Mouse (Mus musculus) midbrain, embryonic 14.5 days (tissue): ENCODE results near the gene Btn2a2. TPM values are rescaled to one million over a fixed set of nuclear protein-coding genes. Genes with fewer than 3 reads are reported as not detected.

Source experiments
- ATAC-seq: fragments of 200-750 bp; cut with Nextera tagmentation; 2 replicates; pipeline ENCODE4 v1.8.0; 2017; ENCODE audit warnings: moderate number of reproducible peaks, moderate library complexity; ENCODE audit not compliant: low FRiP score, low TSS enrichment
- DNase-seq: peaks from one replicate; pipeline ENCODE4 v3.0.0-alpha.2; 2015
- H3K27ac ChIP-seq: fragments of 300-500 bp; sonication (generic); replicated peaks from 2 replicates; pipeline ENCODE4 v1.5.1; 2014; ENCODE audit warnings: mild to moderate bottlenecking, low read depth, low read length, moderate library complexity
- H3K27me3 ChIP-seq: fragments of 300-500 bp; sonication (generic); 2 replicates; pipeline ENCODE4 v1.6.1; 2014; ENCODE audit warnings: low read length, control low read depth, mixed read lengths; ENCODE audit not compliant: control insufficient read depth, insufficient read depth
- H3K36me3 ChIP-seq: fragments of 300-500 bp; sonication (generic); 2 replicates; pipeline ENCODE4 v1.6.1; 2014; ENCODE audit warnings: low read length, control low read depth; ENCODE audit not compliant: control insufficient read depth, insufficient read depth
- H3K4me1 ChIP-seq: fragments of 300-500 bp; sonication (generic); 2 replicates; pipeline ENCODE4 v1.6.1; 2014; ENCODE audit warnings: mild to moderate bottlenecking, antibody characterized with exemption, low read length, control low read depth; ENCODE audit not compliant: control insufficient read depth, insufficient read depth
- H3K4me2 ChIP-seq: fragments of 300-500 bp; sonication (generic); 2 replicates; pipeline ENCODE4 v1.6.1; 2014; ENCODE audit warnings: mild to moderate bottlenecking, low read length, moderate library complexity
- H3K4me3 ChIP-seq: fragments of 300-500 bp; sonication (generic); replicated peaks from 2 replicates; pipeline ENCODE4 v1.5.1; 2014; ENCODE audit warnings: low read depth, low read length
- H3K9ac ChIP-seq: fragments of 300-500 bp; sonication (generic); replicated peaks from 2 replicates; pipeline ENCODE4 v1.6.1; 2014; ENCODE audit warnings: mild to moderate bottlenecking, low read length, moderate library complexity
- H3K9me3 ChIP-seq: fragments of 300-500 bp; sonication (generic); 2 replicates; pipeline ENCODE4 v1.6.1; 2016; ENCODE audit warnings: low read length, control low read depth, mixed read lengths; ENCODE audit not compliant: control insufficient read depth
- WGBS: fragments of 180-500 bp; shearing (Covaris S2); extraction: QIAGEN DNeasy Blood & Tissue Kit; methylation state at CpG from one replicate; pipeline ENCODE4 v1.1.7; 2014; 5-methylcytosine and 5-hydroxymethylcytosine counted together
- polyA plus RNA-seq: library from polyadenylated mRNA; unstranded; fragments of >200 nt; fragmentation: Nextera tagmentation; extraction: Ambion mirVana; gene quantifications from 2 replicates; pipeline ENCODE4 v1.2.1, GENCODE M21; 2014

Btn2a2 gene
- polyA plus RNA-seq, 1 experiment from 2014 or later: not detected

DNA sequence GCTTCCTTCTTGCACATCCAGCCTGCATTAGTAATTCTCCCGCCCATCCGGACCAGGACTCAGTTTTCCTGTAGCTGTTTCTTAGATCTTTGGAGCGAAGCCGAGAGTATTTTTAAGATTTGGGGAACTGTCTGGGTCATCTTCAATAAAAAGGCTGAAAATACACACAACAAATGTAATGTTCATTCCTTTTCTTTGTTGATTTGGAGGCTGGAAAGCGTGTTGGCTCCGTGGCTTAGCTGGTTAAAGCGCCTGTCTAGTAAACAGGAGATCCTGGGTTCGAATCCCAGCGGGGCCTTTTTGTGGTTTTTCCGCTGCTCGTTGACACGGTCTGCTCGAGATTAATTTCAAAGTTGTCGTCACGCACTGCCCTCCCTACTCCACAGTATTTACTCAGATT lies 38.3 kb downstream of the Btn2a2 start:
- Histone ChIP-seq H3K4me1 (0 out of 2 replicates have a peak, but pooled peaks cover 5% of the 10 kb centered on the region), H3K4me3 (peak overlapping the region; percentile 53), H3K9ac (peak overlapping the region; percentile 50), H3K4me2 (peak overlapping the region; percentile 77), H3K27ac (peak overlapping the region; percentile 72), H3K9me3 (no peaks in the 10 kb centered on the region), H3K27me3 (no peaks in the 10 kb centered on the region), H3K36me3 (no peaks in the 10 kb centered on the region)
- DNase-seq (peak; percentile 96), ATAC-seq (peak; percentile 27; the same call in 1 of the 2 replicates)
- 0% methylated on average over 15 of the region's 15 CpGs for WGBS

DNA sequence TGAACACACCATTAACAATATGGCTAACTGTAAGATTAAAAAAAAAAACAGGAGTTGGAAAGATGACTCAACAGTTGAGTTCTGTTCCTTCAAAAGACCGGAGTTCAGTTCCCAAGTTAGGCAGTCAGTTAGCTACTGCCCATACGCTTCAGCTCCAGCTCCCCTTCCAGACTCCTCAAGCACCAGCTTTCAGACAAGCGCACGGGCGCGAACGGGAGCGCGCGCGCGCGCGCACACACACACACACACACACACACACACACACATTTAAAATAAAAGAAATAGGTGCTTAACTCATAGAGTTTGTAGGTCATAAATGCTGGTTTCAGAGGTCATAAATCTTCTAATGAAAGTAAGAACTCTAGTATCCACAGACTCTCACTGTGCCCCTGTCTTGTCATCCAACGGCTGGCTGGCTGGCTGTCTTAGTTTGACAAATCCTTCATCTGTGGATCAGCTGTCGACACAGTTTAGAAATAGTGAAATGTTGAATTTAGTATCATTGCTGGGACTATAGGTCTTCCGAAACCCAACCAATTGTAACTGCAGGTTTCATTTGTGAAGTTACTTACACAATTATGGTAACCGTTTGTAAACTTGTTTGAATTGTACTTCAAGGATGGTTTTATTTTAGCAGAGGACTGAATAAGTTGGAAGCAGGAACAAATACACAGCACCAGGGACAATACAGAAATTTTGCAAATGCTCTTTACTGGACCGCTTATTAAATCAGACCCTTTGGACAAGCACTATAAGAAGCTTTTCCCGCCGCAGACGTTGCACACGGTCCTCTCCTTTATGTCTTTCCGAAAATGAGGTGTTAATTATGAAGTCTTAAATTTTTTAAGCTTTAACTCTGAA lies 39.2 kb downstream of the Btn2a2 start:
- no peaks in the 10 kb centered on the region for H3K9me3 ChIP-seq
- no peak for ATAC-seq
- no peaks in the 10 kb centered on the region for H3K27me3 ChIP-seq
- peak; percentile 84 for DNase-seq
- peak overlapping the region; percentile 50 for H3K9ac ChIP-seq
- H3K27ac ChIP-seq: 0 out of 2 replicates have a peak overlapping the region, but pooled peaks have one; percentile 17
- H3K4me3 ChIP-seq: peak overlapping the region; percentile 53
- no peaks in the 10 kb centered on the region for H3K36me3 ChIP-seq
- H3K4me1 ChIP-seq: peaks cover 9% of the 10 kb centered on the region
- H3K4me2 ChIP-seq: peak overlapping the region; percentile 77
- WGBS: under 1% methylated on average over 24 of the region's 24 CpGs

DNA sequence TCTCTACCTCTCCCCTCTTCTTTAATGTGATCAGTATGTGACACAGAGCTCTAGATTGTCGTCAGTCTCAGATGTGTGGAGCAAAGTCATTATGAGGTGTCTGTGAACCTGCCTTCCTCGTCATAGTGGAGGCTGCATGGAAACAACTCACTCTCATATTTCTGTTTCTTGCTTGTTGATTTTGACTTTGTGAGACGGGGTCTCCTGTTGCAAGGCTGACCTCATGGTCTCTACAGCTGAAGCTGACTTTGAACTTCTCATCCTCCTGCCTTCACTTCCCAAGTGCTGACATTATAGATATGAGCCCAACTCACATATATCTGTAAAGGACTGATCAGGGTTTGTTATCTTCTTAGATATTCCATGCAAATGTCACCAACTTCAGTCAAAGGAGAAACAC lies 39.9 kb downstream of the Btn2a2 start:
- Histone ChIP-seq H3K27me3 (no peaks in the 10 kb centered on the region), H3K36me3 (no peaks in the 10 kb centered on the region), H3K27ac (no peak overlapping the region), H3K4me3 (peak overlapping the region; percentile 53), H3K9ac (no peak overlapping the region), H3K4me1 (peaks cover 15% of the 10 kb centered on the region), H3K4me2 (peak overlapping the region; percentile 77), H3K9me3 (no peaks in the 10 kb centered on the region)
- ATAC-seq (no peak), DNase-seq (no peak)
- 64% methylated on average over 3 of the region's 3 CpGs for WGBS

DNA sequence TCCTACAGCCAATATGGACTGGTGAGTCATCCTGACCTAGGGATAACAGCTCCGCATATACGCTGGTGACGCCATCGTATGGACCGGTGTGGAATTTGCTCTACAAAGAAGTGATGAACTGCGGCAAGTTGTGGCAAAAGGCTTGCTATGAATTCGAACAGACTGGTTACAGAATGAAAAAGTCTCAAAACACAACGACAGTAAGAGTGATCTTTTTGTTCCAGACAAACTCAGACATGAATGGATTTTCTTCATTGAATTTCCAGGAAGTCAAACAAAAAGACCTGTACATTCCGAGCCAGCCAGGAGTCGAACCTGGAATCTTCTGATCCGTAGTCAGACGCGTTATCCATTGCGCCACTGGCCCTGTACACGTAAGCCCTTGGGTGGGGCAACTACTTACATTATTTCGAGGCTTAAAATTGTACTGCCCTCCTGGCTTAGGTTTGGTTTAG lies 42.1 kb downstream of the Btn2a2 start:
- DNase-seq (peak; percentile 94), ATAC-seq (peak; percentile 67)
- Histone ChIP-seq H3K36me3 (no peaks in the 10 kb centered on the region), H3K4me3 (peak overlapping the region; percentile 62), H3K9me3 (no peaks in the 10 kb centered on the region), H3K27me3 (no peaks in the 10 kb centered on the region), H3K9ac (peak overlapping the region; percentile 30; the same call in 1 of the 2 replicates), H3K27ac (peak overlapping the region; percentile 97), H3K4me1 (peaks cover 15% of the 10 kb centered on the region), H3K4me2 (peak overlapping the region; percentile 70)
- under 1% methylated on average over 16 of the region's 16 CpGs for WGBS

DNA sequence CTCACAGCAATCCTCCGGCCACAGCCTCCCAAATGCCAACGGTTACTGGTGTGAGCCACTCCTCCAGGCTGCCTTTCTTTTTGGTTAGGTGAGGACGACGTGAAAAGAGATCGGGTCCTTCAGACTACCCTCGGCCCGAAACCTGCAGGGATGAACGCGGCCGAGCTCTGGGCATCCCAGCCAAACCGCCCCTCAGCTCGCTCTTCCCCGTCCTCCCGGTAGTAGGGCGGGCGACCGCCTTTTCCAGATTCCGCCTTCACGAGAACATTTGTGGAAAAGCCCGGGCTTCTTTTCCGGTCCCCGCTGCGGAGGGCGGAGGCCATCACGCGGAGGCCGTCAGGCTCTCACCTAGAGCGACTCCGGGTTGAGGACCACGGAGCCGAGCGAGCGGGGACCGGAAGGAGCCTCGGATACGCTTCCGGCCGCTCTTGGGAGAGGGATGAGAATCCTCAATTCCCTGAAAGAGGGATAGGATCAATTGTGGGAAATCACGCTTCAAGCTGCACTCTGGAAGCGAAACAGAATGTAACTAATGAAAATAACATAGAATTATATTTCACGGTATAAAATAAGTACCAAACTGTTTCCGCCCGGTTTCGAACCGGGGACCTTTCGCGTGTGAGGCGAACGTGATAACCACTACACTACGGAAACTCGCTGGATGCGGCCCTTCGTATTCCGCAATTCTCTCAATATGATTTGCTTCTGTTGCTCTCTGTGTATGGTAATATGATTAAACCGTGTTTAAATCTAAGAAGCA lies 42.9 kb downstream of the Btn2a2 start:
- WGBS: under 1% methylated on average over 55 of the region's 55 CpGs
- DNase-seq: peak; percentile 97
- peak overlapping the region; percentile 62 for H3K4me3 ChIP-seq
- no peaks in the 10 kb centered on the region for H3K36me3 ChIP-seq
- no peaks in the 10 kb centered on the region for H3K9me3 ChIP-seq
- H3K9ac ChIP-seq: peak overlapping the region; percentile 86
- peak; percentile 93 for ATAC-seq
- H3K4me2 ChIP-seq: peak overlapping the region; percentile 70
- H3K4me1 ChIP-seq: peaks cover 15% of the 10 kb centered on the region
- H3K27me3 ChIP-seq: no peaks in the 10 kb centered on the region
- peak overlapping the region; percentile 97 for H3K27ac ChIP-seq

DNA sequence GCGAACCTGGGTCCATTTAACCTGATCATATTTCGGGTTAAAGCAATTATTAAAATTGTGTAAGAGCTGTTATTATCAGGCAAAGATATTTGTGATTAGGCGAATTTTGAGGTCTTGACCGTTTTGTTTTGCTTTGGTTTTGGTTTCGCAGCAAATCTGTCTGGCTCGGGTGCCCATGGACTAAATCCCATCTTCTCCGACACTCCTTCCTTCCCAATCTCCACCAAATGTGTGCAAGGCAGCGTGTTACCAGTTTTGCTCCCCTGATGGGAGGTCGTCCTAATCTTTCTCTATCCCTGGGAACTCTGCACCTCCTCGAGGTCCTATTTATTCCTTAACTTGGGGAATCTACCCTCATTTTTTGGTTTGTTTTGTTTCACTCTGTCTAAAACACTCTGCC lies 43.5 kb downstream of the Btn2a2 start:
- DNase-seq (no peak), ATAC-seq (peak; percentile 11; the same call in 1 of the 2 replicates)
- Histone ChIP-seq H3K4me2 (peak overlapping the region; percentile 70), H3K4me1 (peaks cover 15% of the 10 kb centered on the region), H3K9me3 (no peaks in the 10 kb centered on the region), H3K27me3 (no peaks in the 10 kb centered on the region), H3K4me3 (peak overlapping the region; percentile 62), H3K9ac (peak overlapping the region; percentile 86), H3K36me3 (no peaks in the 10 kb centered on the region), H3K27ac (peak overlapping the region; percentile 97)
- WGBS: 4% methylated on average over 10 of the region's 10 CpGs

DNA sequence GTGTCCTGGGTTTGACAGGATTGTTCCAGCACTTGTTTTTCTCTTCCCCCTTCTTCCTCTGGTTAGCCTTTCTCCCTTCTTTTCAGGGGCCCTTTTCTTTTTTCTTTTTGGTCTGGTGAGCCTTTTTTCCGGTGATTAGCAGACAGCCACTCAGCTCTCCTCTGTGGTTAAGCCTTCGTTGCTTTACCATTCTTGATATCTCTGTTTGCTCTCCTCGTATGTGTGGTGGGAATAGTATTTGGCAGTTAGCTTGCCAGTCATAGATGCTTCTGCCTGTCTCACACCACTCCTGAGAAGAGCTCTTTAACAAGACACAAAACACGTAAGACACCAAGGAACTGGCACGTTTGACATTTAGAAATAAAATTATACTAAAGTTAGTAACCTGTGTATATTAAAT lies 44.2 kb downstream of the Btn2a2 start:
- H3K4me1 ChIP-seq: peaks cover 15% of the 10 kb centered on the region
- no peaks in the 10 kb centered on the region for H3K36me3 ChIP-seq
- H3K27ac ChIP-seq: 0 out of 2 replicates have a peak overlapping the region, but pooled peaks have one; percentile 33
- peak overlapping the region; percentile 70 for H3K4me2 ChIP-seq
- 33% methylated on average over 5 of the region's 5 CpGs for WGBS
- DNase-seq (no peak), ATAC-seq (no peak)
- H3K4me3 ChIP-seq: peak overlapping the region; percentile 62
- peak overlapping the region; percentile 86; the same call in 1 of the 2 replicates for H3K9ac ChIP-seq
- H3K27me3 ChIP-seq: no peaks in the 10 kb centered on the region
- no peaks in the 10 kb centered on the region for H3K9me3 ChIP-seq

DNA sequence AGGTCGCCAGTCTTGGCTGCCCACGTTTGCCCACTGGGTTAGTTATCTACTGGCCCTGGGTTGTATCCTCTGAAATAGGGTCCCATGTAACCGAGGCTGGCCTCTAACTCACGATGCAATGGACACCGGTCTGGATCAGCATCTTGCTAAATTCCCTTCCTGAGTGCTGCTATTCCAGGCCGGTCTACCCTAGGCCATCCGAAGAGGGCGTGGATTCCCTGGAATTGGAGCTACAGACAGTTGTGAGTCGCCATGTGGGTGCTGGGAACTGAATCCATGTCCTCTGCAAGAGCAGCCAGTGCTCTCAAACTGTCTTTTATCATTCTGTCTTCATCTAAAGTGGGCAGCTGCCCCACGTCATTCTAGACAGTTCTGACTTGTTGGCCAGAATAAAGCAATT lies 48.8 kb downstream of the Btn2a2 start:
- Histone ChIP-seq H3K36me3 (no peaks in the 10 kb centered on the region), H3K4me3 (no peak overlapping the region), H3K9me3 (no peaks in the 10 kb centered on the region), H3K9ac (no peak overlapping the region), H3K4me1 (peaks cover 11% of the 10 kb centered on the region), H3K27me3 (no peaks in the 10 kb centered on the region), H3K4me2 (no peak overlapping the region), H3K27ac (no peak overlapping the region)
- no peak for DNase-seq
- ATAC-seq: no peak
- 62% methylated on average over 10 of the region's 10 CpGs for WGBS
